Mouse (Mus musculus): ENCODE measurements around the gene Ptk7. TPM values are rescaled to one million over a fixed set of nuclear protein-coding genes. Genes with fewer than 3 reads are reported as not detected.

Ptk7 gene
- polyA plus RNA-seq, 1 experiment from 2014 or later = 7.9 TPM

DNA sequence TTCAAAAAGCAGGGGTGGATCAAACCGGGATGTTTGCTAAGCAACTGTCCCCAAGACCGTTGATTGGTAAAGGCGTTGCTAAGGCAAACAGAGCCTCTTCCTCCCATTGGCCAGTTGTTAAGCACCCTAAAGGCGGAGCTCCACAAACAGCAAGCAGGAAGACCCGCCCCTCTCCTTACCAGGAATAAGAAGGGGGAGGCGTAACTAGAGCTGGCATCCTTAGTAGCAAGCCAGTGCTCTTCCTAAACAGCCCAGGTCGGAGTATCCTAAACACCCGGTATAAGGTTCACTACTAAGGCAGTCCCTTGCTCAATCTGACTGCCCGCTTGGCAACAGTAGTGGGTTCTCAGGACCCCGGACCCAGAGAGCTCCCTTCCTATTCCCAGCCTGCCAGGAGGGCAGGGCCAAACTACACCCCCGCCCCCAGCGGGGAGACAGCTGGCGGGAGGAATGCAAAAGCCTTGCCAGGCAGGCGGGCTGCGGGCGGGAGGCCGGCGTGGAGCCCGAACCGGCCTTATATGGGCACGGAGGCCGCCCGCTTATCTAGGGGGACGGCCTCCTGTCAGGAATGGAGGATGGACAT, 76.4 kb downstream of the Ptk7 start:
- Histone ChIP-seq H3K9me3 (ENCODE audit: control insufficient read depth, low read length) (no peaks in the 10 kb centered on the region), H3K9ac (replicated peaks; ENCODE audit: low read depth, low read length) (0 out of 2 replicates have a peak overlapping the region, but pooled peaks have one; percentile 28), H3K4me3 (ENCODE audit: low read depth, low read length) (peak overlapping the region; percentile 29), H3K27me3 (ENCODE audit: control insufficient read depth, insufficient read depth, low read length) (no peaks in the 10 kb centered on the region), H3K36me3 (ENCODE audit: control insufficient read depth, insufficient read depth, low read length) (peaks cover 23% of the 10 kb centered on the region), H3K27ac (ENCODE audit: low read depth, low read length) (peak overlapping the region; percentile 29), H3K4me1 (ENCODE audit: control insufficient read depth, insufficient read depth, low read length) (peaks cover 29% of the 10 kb centered on the region), H3K4me2 (ENCODE audit: low read depth, low read length) (peak overlapping the region; percentile 69)
- peak; percentile 75 for ATAC-seq (ENCODE audit: low read depth)
- WGBS = under 1% methylated on average over 24 of the region's 24 CpGs

DNA sequence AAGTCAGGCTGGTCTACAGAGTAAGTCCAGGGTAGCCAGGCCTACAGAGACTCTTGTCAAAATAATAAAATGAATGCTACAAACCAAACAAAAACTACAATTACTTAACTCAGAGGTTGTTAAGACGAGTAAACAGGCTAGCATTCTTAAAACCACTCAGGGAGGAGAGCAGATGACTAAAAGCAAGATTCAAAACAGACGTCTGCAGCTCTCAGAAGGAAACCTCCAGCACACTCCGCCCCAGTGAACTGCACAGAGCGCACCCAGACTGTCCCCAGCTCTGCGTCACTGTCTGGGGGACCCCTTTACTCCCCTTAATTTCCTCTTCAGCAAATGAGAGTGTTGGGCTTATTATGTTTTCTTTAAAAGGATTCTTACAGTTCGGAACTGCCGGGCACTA, 77.2 kb downstream of the Ptk7 start:
- no peaks in the 10 kb centered on the region for H3K9me3 ChIP-seq (ENCODE audit: control insufficient read depth, low read length)
- no peaks in the 10 kb centered on the region for H3K27me3 ChIP-seq (ENCODE audit: control insufficient read depth, insufficient read depth, low read length)
- no peak for ATAC-seq (ENCODE audit: low read depth)
- peaks cover 23% of the 10 kb centered on the region for H3K36me3 ChIP-seq (ENCODE audit: control insufficient read depth, insufficient read depth, low read length)
- H3K4me1 ChIP-seq (ENCODE audit: control insufficient read depth, insufficient read depth, low read length) = peaks cover 28% of the 10 kb centered on the region
- peak overlapping the region; percentile 69; the same call in 1 of the 2 replicates for H3K4me2 ChIP-seq (ENCODE audit: low read depth, low read length)
- H3K4me3 ChIP-seq (ENCODE audit: low read depth, low read length) = no peak overlapping the region
- peak overlapping the region; percentile 55 for H3K27ac ChIP-seq (ENCODE audit: low read depth, low read length)
- 86% methylated on average over 7 of the region's 7 CpGs for WGBS
- H3K9ac ChIP-seq (replicated peaks; ENCODE audit: low read depth, low read length) = no peak overlapping the region

DNA sequence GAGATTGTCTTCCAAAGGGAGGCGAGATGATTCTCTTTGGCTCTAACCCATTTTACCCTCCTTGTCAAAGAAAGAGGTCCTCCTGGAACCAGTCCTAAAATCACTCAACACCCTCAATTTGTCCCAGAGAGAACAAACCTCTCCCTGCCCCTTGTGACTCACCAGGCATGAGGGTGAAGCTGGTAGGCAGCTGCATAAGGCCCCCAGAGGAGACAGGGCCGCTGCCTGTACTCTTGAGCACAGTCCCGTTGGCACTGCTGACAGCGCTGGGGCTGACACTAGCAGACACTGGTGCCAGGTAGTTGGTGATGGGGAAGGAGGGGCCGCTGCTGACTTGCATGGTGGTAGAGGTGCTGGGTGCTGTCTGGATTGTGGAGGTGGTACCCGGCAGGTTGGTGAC, 77.9 kb downstream of the Ptk7 start:
- ATAC-seq (ENCODE audit: low read depth) = no peak
- 96% methylated on average over 6 of the region's 6 CpGs for WGBS

DNA sequence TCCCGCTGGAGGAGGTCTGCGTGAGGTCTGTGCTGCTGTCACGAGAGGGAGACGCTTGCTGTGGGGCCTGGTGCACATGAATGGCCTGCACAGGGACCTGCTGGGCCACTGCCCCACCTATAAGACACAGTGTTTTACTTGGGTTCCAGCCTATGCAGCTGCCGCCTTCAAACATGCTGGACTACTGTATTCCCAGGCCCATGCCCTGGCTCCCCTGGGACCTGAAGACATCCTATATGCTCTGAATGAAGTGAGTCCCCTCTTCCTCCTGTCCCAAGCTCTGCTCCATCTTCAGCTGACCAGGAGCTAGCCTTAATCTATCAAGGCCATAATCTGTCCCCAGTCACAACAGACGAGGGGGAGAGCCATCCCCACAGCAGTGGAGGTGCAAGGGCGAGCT, 78.4 kb downstream of the Ptk7 start:
- Histone ChIP-seq H3K4me1 (ENCODE audit: control insufficient read depth, insufficient read depth, low read length) (peaks cover 30% of the 10 kb centered on the region), H3K4me2 (ENCODE audit: low read depth, low read length) (no peak overlapping the region), H3K36me3 (ENCODE audit: control insufficient read depth, insufficient read depth, low read length) (peaks cover 23% of the 10 kb centered on the region), H3K9me3 (ENCODE audit: control insufficient read depth, low read length) (no peaks in the 10 kb centered on the region), H3K27ac (ENCODE audit: low read depth, low read length) (no peak overlapping the region), H3K4me3 (ENCODE audit: low read depth, low read length) (no peak overlapping the region), H3K9ac (replicated peaks; ENCODE audit: low read depth, low read length) (no peak overlapping the region), H3K27me3 (ENCODE audit: control insufficient read depth, insufficient read depth, low read length) (no peaks in the 10 kb centered on the region)
- no peak for ATAC-seq (ENCODE audit: low read depth)
- WGBS = 89% methylated on average over 7 of the region's 7 CpGs

More for the DNA sequence above, 77.9 kb downstream of the Ptk7 start:
- Histone ChIP-seq H3K9ac (replicated peaks; ENCODE audit: low read depth, low read length) (no peak overlapping the region), H3K4me2 (ENCODE audit: low read depth, low read length) (no peak overlapping the region), H3K9me3 (ENCODE audit: control insufficient read depth, low read length) (no peaks in the 10 kb centered on the region), H3K36me3 (ENCODE audit: control insufficient read depth, insufficient read depth, low read length) (peaks cover 23% of the 10 kb centered on the region), H3K4me1 (ENCODE audit: control insufficient read depth, insufficient read depth, low read length) (peaks cover 30% of the 10 kb centered on the region), H3K4me3 (ENCODE audit: low read depth, low read length) (no peak overlapping the region), H3K27me3 (ENCODE audit: control insufficient read depth, insufficient read depth, low read length) (no peaks in the 10 kb centered on the region), H3K27ac (ENCODE audit: low read depth, low read length) (no peak overlapping the region)

- 90% methylated on average over 9 of the region's 9 CpGs for WGBS
- Histone ChIP-seq H3K36me3 (ENCODE audit: control insufficient read depth, insufficient read depth, low read length) (peaks cover 23% of the 10 kb centered on the region), H3K27ac (ENCODE audit: low read depth, low read length) (no peak overlapping the region), H3K4me2 (ENCODE audit: low read depth, low read length) (no peak overlapping the region), H3K4me1 (ENCODE audit: control insufficient read depth, insufficient read depth, low read length) (peaks cover 33% of the 10 kb centered on the region), H3K27me3 (ENCODE audit: control insufficient read depth, insufficient read depth, low read length) (no peaks in the 10 kb centered on the region), H3K4me3 (ENCODE audit: low read depth, low read length) (no peak overlapping the region), H3K9me3 (ENCODE audit: control insufficient read depth, low read length) (no peaks in the 10 kb centered on the region), H3K9ac (replicated peaks; ENCODE audit: low read depth, low read length) (no peak overlapping the region)
- no peak for ATAC-seq (ENCODE audit: low read depth)
Measured at GRCm38 (mm10) chr17:46549642-46550041, 79.7 kb downstream of the Ptk7 start.

- H3K4me3 ChIP-seq (ENCODE audit: low read depth, low read length) = no peak overlapping the region
- peaks cover 29% of the 10 kb centered on the region for H3K4me1 ChIP-seq (ENCODE audit: control insufficient read depth, insufficient read depth, low read length)
- H3K9me3 ChIP-seq (ENCODE audit: control insufficient read depth, low read length) = no peaks in the 10 kb centered on the region
- ATAC-seq (ENCODE audit: low read depth) = no peak
- H3K27me3 ChIP-seq (ENCODE audit: control insufficient read depth, insufficient read depth, low read length) = no peaks in the 10 kb centered on the region
- no peak overlapping the region for H3K9ac ChIP-seq (replicated peaks; ENCODE audit: low read depth, low read length)
- H3K4me2 ChIP-seq (ENCODE audit: low read depth, low read length) = no peak overlapping the region
- H3K27ac ChIP-seq (ENCODE audit: low read depth, low read length) = no peak overlapping the region
- peaks cover 23% of the 10 kb centered on the region for H3K36me3 ChIP-seq (ENCODE audit: control insufficient read depth, insufficient read depth, low read length)
- WGBS = 27% methylated on average over 8 of the region's 8 CpGs
Measured at GRCm38 (mm10) chr17:46549193-46549592, 80.1 kb downstream of the Ptk7 start.

- no peak for ATAC-seq (ENCODE audit: low read depth)
- no peak overlapping the region for H3K27ac ChIP-seq (ENCODE audit: low read depth, low read length)
- no peaks in the 10 kb centered on the region for H3K9me3 ChIP-seq (ENCODE audit: control insufficient read depth, low read length)
- no peak overlapping the region for H3K9ac ChIP-seq (replicated peaks; ENCODE audit: low read depth, low read length)
- H3K4me2 ChIP-seq (ENCODE audit: low read depth, low read length) = no peak overlapping the region
- H3K4me1 ChIP-seq (ENCODE audit: control insufficient read depth, insufficient read depth, low read length) = peaks cover 25% of the 10 kb centered on the region
- no peak overlapping the region for H3K4me3 ChIP-seq (ENCODE audit: low read depth, low read length)
- 48% methylated on average over 11 of the region's 11 CpGs for WGBS
- H3K27me3 ChIP-seq (ENCODE audit: control insufficient read depth, insufficient read depth, low read length) = no peaks in the 10 kb centered on the region
- peaks cover 24% of the 10 kb centered on the region for H3K36me3 ChIP-seq (ENCODE audit: control insufficient read depth, insufficient read depth, low read length)
Measured at GRCm38 (mm10) chr17:46548741-46549140, 80.6 kb downstream of the Ptk7 start.

- no peak overlapping the region for H3K4me2 ChIP-seq (ENCODE audit: low read depth, low read length)
- no peak overlapping the region for H3K9ac ChIP-seq (replicated peaks; ENCODE audit: low read depth, low read length)
- H3K4me1 ChIP-seq (ENCODE audit: control insufficient read depth, insufficient read depth, low read length) = peaks cover 17% of the 10 kb centered on the region
- no peak for ATAC-seq (ENCODE audit: low read depth)
- no peak overlapping the region for H3K27ac ChIP-seq (ENCODE audit: low read depth, low read length)
- no peak overlapping the region for H3K4me3 ChIP-seq (ENCODE audit: low read depth, low read length)
- WGBS = 30% methylated on average over 3 of the region's 3 CpGs
- H3K36me3 ChIP-seq (ENCODE audit: control insufficient read depth, insufficient read depth, low read length) = peaks cover 29% of the 10 kb centered on the region
- no peaks in the 10 kb centered on the region for H3K27me3 ChIP-seq (ENCODE audit: control insufficient read depth, insufficient read depth, low read length)
- no peaks in the 10 kb centered on the region for H3K9me3 ChIP-seq (ENCODE audit: control insufficient read depth, low read length)
Measured at GRCm38 (mm10) chr17:46547923-46548322, 81.4 kb downstream of the Ptk7 start.

DNA sequence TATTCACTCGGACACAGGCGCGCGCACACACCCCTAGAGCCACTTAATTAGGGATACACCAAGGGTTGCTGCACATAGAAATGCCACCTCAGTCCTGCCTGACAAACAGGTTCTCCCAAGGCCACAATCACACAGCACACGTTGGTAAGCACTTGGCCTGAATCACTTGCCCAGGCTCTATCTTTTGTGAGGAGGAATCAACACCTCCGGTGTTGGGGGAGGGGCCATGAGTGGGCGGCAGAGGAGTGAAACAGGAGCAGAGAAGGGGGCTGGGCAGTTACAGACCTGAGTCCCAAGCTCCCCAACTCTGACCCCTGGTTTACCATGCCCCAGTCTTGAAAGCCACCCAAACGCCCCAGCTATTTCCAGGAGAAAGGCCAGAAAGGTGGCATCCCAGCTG, 82.3 kb downstream of the Ptk7 start:
- 10% methylated on average over 8 of the region's 8 CpGs for WGBS
- H3K36me3 ChIP-seq (ENCODE audit: control insufficient read depth, insufficient read depth, low read length) = peaks cover 29% of the 10 kb centered on the region
- H3K27ac ChIP-seq (ENCODE audit: low read depth, low read length) = no peak overlapping the region
- H3K4me3 ChIP-seq (ENCODE audit: low read depth, low read length) = no peak overlapping the region
- H3K9me3 ChIP-seq (ENCODE audit: control insufficient read depth, low read length) = no peaks in the 10 kb centered on the region
- H3K4me2 ChIP-seq (ENCODE audit: low read depth, low read length) = no peak overlapping the region
- H3K27me3 ChIP-seq (ENCODE audit: control insufficient read depth, insufficient read depth, low read length) = no peaks in the 10 kb centered on the region
- no peak overlapping the region; the same call in 1 of the 2 replicates for H3K9ac ChIP-seq (replicated peaks; ENCODE audit: low read depth, low read length)
- H3K4me1 ChIP-seq (ENCODE audit: control insufficient read depth, insufficient read depth, low read length) = peaks cover 10% of the 10 kb centered on the region; the same call in 1 of the 2 replicates
- no peak for ATAC-seq (ENCODE audit: low read depth)

Measured in neural tube, embryonic 14.5 days (tissue).